In the genomic region with DNA sequence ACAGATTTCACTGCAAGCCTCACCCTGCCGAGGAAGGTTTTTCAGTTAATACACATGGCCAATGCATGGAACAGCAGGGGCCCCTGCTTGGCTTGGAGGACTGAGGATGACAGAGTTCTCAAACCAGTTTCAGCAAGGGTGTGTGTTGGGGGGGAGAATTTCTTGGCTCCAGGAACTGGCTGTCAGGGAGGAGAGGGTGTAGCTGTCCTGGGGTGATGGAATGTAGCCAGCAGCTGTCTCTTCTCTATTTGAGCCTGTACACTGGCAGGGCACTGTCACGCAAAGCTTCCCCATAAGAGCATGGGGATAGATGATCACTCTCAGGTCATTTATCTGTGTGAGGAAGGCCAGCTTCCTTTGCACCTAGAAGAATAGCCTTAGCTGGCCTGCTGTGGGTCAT, we compare ENCODE assay signal across 8 mouse cellular contexts. TPM values are rescaled to one million over a fixed set of nuclear protein-coding genes. Genes with fewer than 3 reads are reported as not detected.
DNase-seq lines count a peak whose midpoint lies in the region; ATAC-seq and TF ChIP-seq lines count a peak whose summit lies in the region.

No protein-coding gene starts in this region.

- no peaks in the 10 kb centered on the region for H3K9me3 ChIP-seq in heart, embryonic 15.5 days (replicated peaks)
- H3K9me3 ChIP-seq in embryonic facial prominence, embryonic 13.5 days: no peaks in the 10 kb centered on the region
- H3K9me3 ChIP-seq in kidney, postnatal 0 days (replicated peaks; ENCODE audit: low read length): no peaks in the 10 kb centered on the region
- H3K9me3 ChIP-seq in midbrain, embryonic 12.5 days: no peaks in the 10 kb centered on the region

- peak overlapping the region; percentile 44 for H3K4me2 ChIP-seq in heart, embryonic 15.5 days
- H3K4me2 ChIP-seq in embryonic facial prominence, embryonic 13.5 days: no peak overlapping the region
- no peak overlapping the region for H3K4me2 ChIP-seq in kidney, postnatal 0 days (ENCODE audit: low read length)
- no peak overlapping the region for H3K4me2 ChIP-seq in midbrain, embryonic 12.5 days (replicated peaks)

- TF ChIP-seq CTCF in kidney, postnatal 0 days (IDR thresholded peaks at IDR 0.05; ENCODE audit: low read depth): no peak

- peak; percentile 75 for ATAC-seq in heart, embryonic 15.5 days (replicated peaks; ENCODE audit: insufficient number of reproducible peaks, insufficient read depth, low FRiP score, low read depth)
- no peak for ATAC-seq in embryonic facial prominence, embryonic 13.5 days (ENCODE audit: insufficient number of reproducible peaks, insufficient read depth, low FRiP score, low TSS enrichment, low read depth)
- ATAC-seq in kidney, postnatal 0 days (replicated peaks; ENCODE audit: low FRiP score, low read depth): peak; percentile 47; the same call in 1 of the 2 replicates
- no peak for ATAC-seq in midbrain, embryonic 12.5 days (ENCODE audit: low FRiP score, low read depth)

- H3K36me3 ChIP-seq in heart, embryonic 15.5 days: no peaks in the 10 kb centered on the region
- H3K36me3 ChIP-seq in embryonic facial prominence, embryonic 13.5 days: no peaks in the 10 kb centered on the region
- H3K36me3 ChIP-seq in kidney, postnatal 0 days (ENCODE audit: insufficient read depth, low read length): no peaks in the 10 kb centered on the region
- no peaks in the 10 kb centered on the region for H3K36me3 ChIP-seq in midbrain, embryonic 12.5 days

- H3K9ac ChIP-seq in heart, embryonic 15.5 days: no peak overlapping the region
- no peak overlapping the region for H3K9ac ChIP-seq in embryonic facial prominence, embryonic 13.5 days
- H3K9ac ChIP-seq in kidney, postnatal 0 days (ENCODE audit: low read depth, low read length): no peak overlapping the region
- H3K9ac ChIP-seq in midbrain, embryonic 12.5 days (replicated peaks): no peak overlapping the region

- no peaks in the 10 kb centered on the region for H3K27me3 ChIP-seq in heart, embryonic 15.5 days
- no peaks in the 10 kb centered on the region for H3K27me3 ChIP-seq in embryonic facial prominence, embryonic 13.5 days
- H3K27me3 ChIP-seq in kidney, postnatal 0 days (ENCODE audit: insufficient read depth, low read length): no peaks in the 10 kb centered on the region
- no peaks in the 10 kb centered on the region for H3K27me3 ChIP-seq in midbrain, embryonic 12.5 days

- peaks cover 40% of the 10 kb centered on the region for H3K4me1 ChIP-seq in heart, embryonic 15.5 days (replicated peaks)
- H3K4me1 ChIP-seq in embryonic facial prominence, embryonic 13.5 days: peaks cover 36% of the 10 kb centered on the region
- peaks cover 33% of the 10 kb centered on the region for H3K4me1 ChIP-seq in kidney, postnatal 0 days (replicated peaks; ENCODE audit: insufficient read depth, low read length)
- H3K4me1 ChIP-seq in midbrain, embryonic 12.5 days: peaks cover 6% of the 10 kb centered on the region; the same call in 1 of the 2 replicates

- intact Hi-C loops in left cerebral cortex, postnatal 14 days (cut with DNase I): loop anchor here (5.0 to 10.0 kb wide), 2 partner anchors 138 to 400 kb away; no protein-coding TSS in a partner anchor

- no peak for DNase-seq in heart, adult 8-10 months (ENCODE audit: low spot score)
- DNase-seq in kidney, postnatal 0 days (ENCODE audit: low spot score): peak; percentile 73
- no peak for DNase-seq in adrenal gland, postnatal 10 days
- DNase-seq in spleen, postnatal 4 days (ENCODE audit: low spot score in 2 of 2): no peak
- DNase-seq in left cerebral cortex, postnatal 14 days (ENCODE audit: low spot score in 2 of 2): no peak

- 21% methylated on average over 2 of the region's 2 CpGs for WGBS in heart, embryonic 15.5 days
- 47% methylated on average over 2 of the region's 2 CpGs for WGBS in embryonic facial prominence, embryonic 13.5 days
- WGBS in kidney, postnatal 0 days: 38% methylated on average over 2 of the region's 2 CpGs
- 65% methylated on average over 2 of the region's 2 CpGs for WGBS in midbrain, embryonic 12.5 days

- no peak overlapping the region for H3K4me3 ChIP-seq in heart, embryonic 15.5 days
- no peak overlapping the region for H3K4me3 ChIP-seq in embryonic facial prominence, embryonic 13.5 days
- H3K4me3 ChIP-seq in kidney, postnatal 0 days (replicated peaks; ENCODE audit: low read depth, low read length): no peak overlapping the region
- H3K4me3 ChIP-seq in midbrain, embryonic 12.5 days: no peak overlapping the region

- peak overlapping the region; percentile 92 for H3K27ac ChIP-seq in heart, embryonic 15.5 days
- H3K27ac ChIP-seq in embryonic facial prominence, embryonic 13.5 days: peak overlapping the region; percentile 69
- H3K27ac ChIP-seq in kidney, postnatal 0 days: peak overlapping the region; percentile 73
- H3K27ac ChIP-seq in midbrain, embryonic 12.5 days (replicated peaks): peak overlapping the region; percentile 4

RNA-seq across cellular contexts. Expression of a gene that starts 46.7 kb away (rescaled TPM):
- 5.4 and 5.6 TPM in 2 replicates for polyA plus RNA-seq in heart, embryonic 15.5 days (2015; fragmentation: Nextera tagmentation; extraction: Ambion mirVana)
- total RNA-seq in heart, adult 8-10 months (2022): not detected
- polyA plus RNA-seq in embryonic facial prominence, embryonic 13.5 days (2015; fragmentation: Nextera tagmentation; extraction: Ambion mirVana): 9.6 and 11.3 TPM in 2 replicates
- polyA plus RNA-seq in kidney, postnatal 0 days (2015; fragmentation: Nextera tagmentation; extraction: Ambion mirVana): 1.6 and 1.7 TPM in 2 replicates
- polyA plus RNA-seq in midbrain, embryonic 12.5 days (2016; fragmentation: Nextera tagmentation; extraction: Ambion mirVana): 17.5 and 18.9 TPM in 2 replicates
- 1 to 10 TPM; 2.8 to 4.0 TPM for total RNA-seq in adrenal gland, postnatal 10 days (2021)
- total RNA-seq in left cerebral cortex, postnatal 14 days (2021): 10 to 100 TPM; 40.0 to 44.0 TPM

RNA-seq across cellular contexts. Expression of a gene that starts 46.9 kb away (rescaled TPM):
- polyA plus RNA-seq in heart, embryonic 15.5 days (2015; fragmentation: Nextera tagmentation; extraction: Ambion mirVana): 82.4 and 108 TPM in 2 replicates
- total RNA-seq in heart, adult 8-10 months (2022): 1 to 10 TPM; 3.1 to 5.9 (median 4.3) TPM
- 159 and 180 TPM in 2 replicates for polyA plus RNA-seq in embryonic facial prominence, embryonic 13.5 days (2015; fragmentation: Nextera tagmentation; extraction: Ambion mirVana)
- polyA plus RNA-seq in kidney, postnatal 0 days (2015; fragmentation: Nextera tagmentation; extraction: Ambion mirVana): 73.5 and 75.8 TPM in 2 replicates
- polyA plus RNA-seq in midbrain, embryonic 12.5 days (2016; fragmentation: Nextera tagmentation; extraction: Ambion mirVana): 104 and 105 TPM in 2 replicates
- 100 to 1,000 TPM in 1 of 2 experiments, 10 to 100 TPM in 1; 97.3 to 102 TPM for total RNA-seq in adrenal gland, postnatal 10 days (2021)
- total RNA-seq in left cerebral cortex, postnatal 14 days (2021): 100 to 1,000 TPM; 185 to 197 TPM

Comparison
In these comparisons a context has a peak if more than half of its experiments do, and no peak if none do; other contexts are left out.
1. ATAC-seq: peak in heart, embryonic 15.5 days (single experiment) and kidney, postnatal 0 days (single experiment); none in embryonic facial prominence, embryonic 13.5 days (single experiment) and midbrain, embryonic 12.5 days (single experiment).
2. H3K27ac ChIP-seq: peak in every context shown above with its lines; median percentile 92 in heart, embryonic 15.5 days; 73 in kidney, postnatal 0 days; 69 in embryonic facial prominence, embryonic 13.5 days; 4 in midbrain, embryonic 12.5 days.